Mouse (Mus musculus) limb, embryonic 10.5 days (tissue): ENCODE measurements around the gene Ppcdc. TPM values are rescaled to one million over a fixed set of nuclear protein-coding genes. Genes with fewer than 3 reads are reported as not detected.

Source experiments
- DNase-seq: peaks from one replicate; pipeline ENCODE4 v3.0.0-alpha.2; 2017; ENCODE audit warnings: low spot score
- H3K27ac ChIP-seq: fragments of 300-500 bp; sonication (generic); 2 replicates; pipeline ENCODE4 v1.5.1; 2016; ENCODE audit warnings: mild to moderate bottlenecking
- H3K27me3 ChIP-seq: fragments of 300-500 bp; sonication (generic); 2 replicates; pipeline ENCODE4 v1.6.1; 2016; ENCODE audit warnings: low read depth, mild to moderate bottlenecking; ENCODE audit not compliant: poor library complexity, severe bottlenecking
- H3K36me3 ChIP-seq: fragments of 300-500 bp; sonication (generic); 2 replicates; pipeline ENCODE4 v1.6.1; 2016; ENCODE audit warnings: mild to moderate bottlenecking, moderate library complexity
- H3K4me1 ChIP-seq: fragments of 300-500 bp; sonication (generic); 2 replicates; pipeline ENCODE4 v1.6.1; 2016
- H3K4me3 ChIP-seq: fragments of 300-500 bp; sonication (generic); 2 replicates; pipeline ENCODE4 v1.5.1; 2016; ENCODE audit warnings: mild to moderate bottlenecking, moderate library complexity
- H3K9me3 ChIP-seq: fragments of 300-500 bp; sonication (generic); replicated peaks from 2 replicates; pipeline ENCODE4 v1.6.1; 2016; ENCODE audit warnings: mild to moderate bottlenecking
- WGBS: fragments of 180-500 bp; shearing (Covaris S2); methylation state at CpG from one replicate; pipeline ENCODE4 v1.1.7; 2016; 5-methylcytosine and 5-hydroxymethylcytosine counted together
- polyA plus RNA-seq: library from polyadenylated mRNA; unstranded; fragments of >200 nt; fragmentation: Nextera tagmentation; extraction: Ambion mirVana; gene quantifications from 2 replicates; pipeline ENCODE4 v1.2.1, GENCODE M21; 2016

Gene Ppcdc
- polyA plus RNA-seq, 1 experiment from 2014 or later = 28.5 TPM

GRCm38 (mm10) chr9:57390869-57391268, 49.1 kb downstream of the Ppcdc start:
- Histone ChIP-seq H3K36me3 (no peaks in the 10 kb centered on the region), H3K9me3 (no peaks in the 10 kb centered on the region), H3K27ac (no peak overlapping the region), H3K4me1 (no peaks in the 10 kb centered on the region), H3K27me3 (no peaks in the 10 kb centered on the region), H3K4me3 (no peak overlapping the region)
- 90% methylated on average over 3 of the region's 3 CpGs for WGBS
- no peak for DNase-seq

- H3K27me3 ChIP-seq = no peaks in the 10 kb centered on the region
- WGBS = 0% methylated on average over 1 of the region's 1 CpGs
Measured at GRCm38 (mm10) chr9:57389131-57389530, 50.8 kb downstream of the Ppcdc start.

GRCm38 (mm10) chr9:57386926-57387325, 53.0 kb downstream of the Ppcdc start:
- 83% methylated on average over 4 of the region's 4 CpGs for WGBS
- H3K27ac ChIP-seq = no peak overlapping the region
- no peaks in the 10 kb centered on the region for H3K27me3 ChIP-seq
- H3K9me3 ChIP-seq = no peaks in the 10 kb centered on the region
- no peak overlapping the region for H3K4me3 ChIP-seq
- H3K36me3 ChIP-seq = no peaks in the 10 kb centered on the region
- no peak for DNase-seq
- H3K4me1 ChIP-seq = no peaks in the 10 kb centered on the region

More at GRCm38 (mm10) chr9:57389131-57389530, 50.8 kb downstream of the Ppcdc start:
- Histone ChIP-seq H3K4me1 (no peaks in the 10 kb centered on the region), H3K4me3 (no peak overlapping the region), H3K9me3 (no peaks in the 10 kb centered on the region), H3K27ac (no peak overlapping the region), H3K36me3 (no peaks in the 10 kb centered on the region)
- no peak for DNase-seq

DNA sequence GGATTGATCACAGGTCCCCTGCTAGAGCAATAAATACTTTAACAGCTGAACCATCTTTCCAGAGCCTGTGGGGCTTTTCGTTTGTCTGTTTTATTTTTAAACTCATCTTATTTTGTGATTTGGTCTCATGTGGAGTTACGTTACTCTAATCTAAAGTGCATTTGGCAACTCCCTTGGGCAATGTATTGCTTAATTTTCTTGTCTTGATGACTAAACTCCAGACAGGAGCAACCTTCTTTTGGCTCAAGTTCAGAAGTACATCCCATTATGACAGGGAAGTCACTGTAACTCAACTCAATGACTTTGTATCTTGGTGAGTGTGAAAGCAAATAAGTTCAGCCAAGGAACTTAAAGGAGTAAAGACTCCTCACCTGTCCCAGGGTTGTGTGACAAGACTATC, 55.3 kb downstream of the Ppcdc start:
- H3K4me1 ChIP-seq = 0 out of 2 replicates have a peak, but pooled peaks cover 5% of the 10 kb centered on the region
- no peak for DNase-seq
- H3K36me3 ChIP-seq = no peaks in the 10 kb centered on the region
- no peaks in the 10 kb centered on the region for H3K9me3 ChIP-seq
- no peak overlapping the region for H3K27ac ChIP-seq
- WGBS = 84% methylated on average over 2 of the region's 2 CpGs
- H3K4me3 ChIP-seq = no peak overlapping the region
- H3K27me3 ChIP-seq = no peaks in the 10 kb centered on the region

DNA sequence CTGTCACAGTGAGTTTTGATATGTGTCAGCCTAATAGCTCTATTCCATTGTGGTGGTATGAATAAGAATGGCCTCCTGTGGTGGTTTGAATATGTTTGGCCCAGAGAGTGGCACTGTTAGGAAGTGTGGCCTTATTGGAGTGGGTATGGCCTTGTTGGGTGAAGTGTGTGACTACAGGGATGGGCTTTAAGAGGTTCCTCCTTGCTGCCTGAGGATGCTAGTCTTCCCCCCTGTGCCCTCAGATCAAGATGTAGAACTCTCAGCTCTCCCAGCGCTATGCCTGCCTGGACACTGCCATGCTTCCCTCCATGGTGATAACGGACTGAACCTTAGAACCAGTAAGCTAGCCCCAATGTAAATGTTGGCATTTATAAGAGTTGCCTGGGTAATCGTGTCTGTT, 78.9 kb downstream of the Ppcdc start:
- Histone ChIP-seq H3K9me3 (no peaks in the 10 kb centered on the region), H3K27me3 (no peaks in the 10 kb centered on the region), H3K27ac (no peak overlapping the region), H3K4me1 (no peaks in the 10 kb centered on the region), H3K36me3 (no peaks in the 10 kb centered on the region), H3K4me3 (no peak overlapping the region)
- 94% methylated on average over 3 of the region's 3 CpGs for WGBS
- no peak for DNase-seq

- no peaks in the 10 kb centered on the region for H3K36me3 ChIP-seq
- no peaks in the 10 kb centered on the region for H3K4me1 ChIP-seq
- H3K27me3 ChIP-seq = no peaks in the 10 kb centered on the region
- H3K4me3 ChIP-seq = no peak overlapping the region
- 62% methylated on average over 2 of the region's 2 CpGs for WGBS
- DNase-seq = peak; percentile 14
- no peak overlapping the region for H3K27ac ChIP-seq
- H3K9me3 ChIP-seq = no peaks in the 10 kb centered on the region
Measured at GRCm38 (mm10) chr9:57354377-57355183, 85.3 kb downstream of the Ppcdc start.

GRCm38 (mm10) chr9:57351277-57351676, 88.6 kb downstream of the Ppcdc start:
- no peak for DNase-seq
- H3K4me3 ChIP-seq = no peak overlapping the region
- 61% methylated on average over 2 of the region's 2 CpGs for WGBS

GRCm38 (mm10) chr9:57345902-57346301, 94.0 kb downstream of the Ppcdc start:
- no peaks in the 10 kb centered on the region for H3K9me3 ChIP-seq
- DNase-seq = no peak
- H3K4me3 ChIP-seq = no peak overlapping the region
- no peak overlapping the region for H3K27ac ChIP-seq
- H3K4me1 ChIP-seq = no peaks in the 10 kb centered on the region
- WGBS = 77% methylated on average over 1 of the region's 1 CpGs
- H3K36me3 ChIP-seq = no peaks in the 10 kb centered on the region
- no peaks in the 10 kb centered on the region for H3K27me3 ChIP-seq

More at GRCm38 (mm10) chr9:57351277-57351676, 88.6 kb downstream of the Ppcdc start:
- Histone ChIP-seq H3K36me3 (no peaks in the 10 kb centered on the region), H3K9me3 (no peaks in the 10 kb centered on the region), H3K4me1 (no peaks in the 10 kb centered on the region), H3K27me3 (no peaks in the 10 kb centered on the region), H3K27ac (no peak overlapping the region)

DNA sequence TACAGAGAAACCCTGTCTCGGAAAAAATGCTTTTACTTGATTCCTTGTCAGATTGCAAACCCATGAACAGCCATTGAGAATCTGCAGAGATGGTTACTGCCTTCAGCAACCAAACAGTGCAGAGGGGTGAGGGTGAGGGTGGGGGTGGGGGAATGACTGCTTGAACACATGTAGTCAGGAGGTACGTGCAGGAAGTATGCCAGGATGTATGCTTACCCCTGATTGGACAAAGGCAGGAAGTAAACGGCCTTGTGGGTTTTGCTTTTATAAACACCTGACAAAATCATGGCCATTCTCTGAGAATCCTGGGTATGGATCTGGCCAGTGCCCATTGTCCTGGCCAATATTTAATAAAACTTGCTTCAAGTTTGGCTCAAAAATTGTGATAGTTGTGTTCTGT, 96.2 kb downstream of the Ppcdc start:
- Histone ChIP-seq H3K4me1 (no peaks in the 10 kb centered on the region), H3K4me3 (no peak overlapping the region), H3K27ac (no peak overlapping the region), H3K27me3 (no peaks in the 10 kb centered on the region), H3K9me3 (no peaks in the 10 kb centered on the region), H3K36me3 (no peaks in the 10 kb centered on the region)
- no peak for DNase-seq
- 81% methylated on average over 3 of the region's 3 CpGs for WGBS

GRCm38 (mm10) chr9:57342906-57343474, 96.9 kb downstream of the Ppcdc start:
- 89% methylated on average over 6 of the region's 6 CpGs for WGBS
- Histone ChIP-seq H3K9me3 (no peaks in the 10 kb centered on the region), H3K27ac (no peak overlapping the region), H3K27me3 (no peaks in the 10 kb centered on the region), H3K4me1 (no peaks in the 10 kb centered on the region), H3K36me3 (no peaks in the 10 kb centered on the region), H3K4me3 (no peak overlapping the region)
- DNase-seq = no peak

- no peaks in the 10 kb centered on the region for H3K4me1 ChIP-seq
- no peaks in the 10 kb centered on the region for H3K9me3 ChIP-seq
- H3K27me3 ChIP-seq = no peaks in the 10 kb centered on the region
- no peak overlapping the region for H3K27ac ChIP-seq
- no peaks in the 10 kb centered on the region for H3K36me3 ChIP-seq
- no peak overlapping the region for H3K4me3 ChIP-seq
- 84% methylated on average over 3 of the region's 3 CpGs for WGBS
- no peak for DNase-seq
Measured at GRCm38 (mm10) chr9:57342186-57342585, 97.7 kb downstream of the Ppcdc start.

- H3K27me3 ChIP-seq = no peaks in the 10 kb centered on the region
- no peaks in the 10 kb centered on the region for H3K36me3 ChIP-seq
- H3K9me3 ChIP-seq = no peaks in the 10 kb centered on the region
- H3K27ac ChIP-seq = no peak overlapping the region
- H3K4me3 ChIP-seq = no peak overlapping the region
- H3K4me1 ChIP-seq = no peaks in the 10 kb centered on the region
- whole genome bisulfite sequencing = 98% methylated on average over 5 of the region's 5 CpGs
- no peak for DNase-seq
Measured at GRCm38 (mm10) chr9:57340361-57340760, 99.6 kb downstream of the Ppcdc start.

- 85% methylated on average over 5 of the region's 5 CpGs for whole genome bisulfite sequencing
- Histone ChIP-seq H3K36me3 (no peaks in the 10 kb centered on the region), H3K9me3 (no peaks in the 10 kb centered on the region), H3K4me1 (no peaks in the 10 kb centered on the region), H3K27me3 (no peaks in the 10 kb centered on the region), H3K27ac (no peak overlapping the region), H3K4me3 (no peak overlapping the region)
- no peak for DNase-seq
Measured at GRCm38 (mm10) chr9:57339577-57340210, 100.2 kb downstream of the Ppcdc start.
